Mouse (Mus musculus) left cerebral cortex, postnatal 10 days (tissue): Measurements from ENCODE around the gene Cc2d2b. TPM values are rescaled to one million over a fixed set of nuclear protein-coding genes. Genes with fewer than 3 reads are reported as not detected.

ENCODE experiments used
- total RNA-seq, 2 experiments: library from RNA; stranded (reverse); gene quantifications; 2 replicates each; pipeline ENCODE4 v1.2.3; 2021

Gene Cc2d2b
- total RNA-seq, 2 experiments from 2014 or later: 0.43 to 1.4 TPM

Other genes with a start within 250 kb of the Cc2d2b start
- gene Sorbs1, start 235.0 kb upstream of the Cc2d2b start, total RNA-seq: 100 to 1,000 TPM; 109 to 119 TPM
- gene Aldh18a1, start 160.3 kb upstream of the Cc2d2b start, total RNA-seq: 10 to 100 TPM; 25.6 to 28.5 TPM
- 10 to 100 TPM; 25.9 to 28.5 TPM for gene Tctn3, start 136.5 kb upstream of the Cc2d2b start, total RNA-seq
- gene Entpd1, start 136.4 kb upstream of the Cc2d2b start, total RNA-seq: 10 to 100 TPM; 18.7 to 20.2 TPM
- 1 to 10 TPM; 7.4 to 8.6 TPM for gene Ccnj, start 82.5 kb downstream of the Cc2d2b start, total RNA-seq
- 1 to 10 TPM; 8.7 to 9.6 TPM for gene Zfp518a, start 146.0 kb downstream of the Cc2d2b start, total RNA-seq
- gene Blnk, start 245.8 kb downstream of the Cc2d2b start, total RNA-seq: 1 to 10 TPM; 3.0 TPM